Mouse (Mus musculus): ENCODE data around the gene Pdzd2. TPM values are rescaled to one million over a fixed set of nuclear protein-coding genes. Genes with fewer than 3 reads are reported as not detected.

Gene Pdzd2
- polyA plus RNA-seq, 2 experiments from 2014 or later = 0.08 to 0.63 TPM

DNA sequence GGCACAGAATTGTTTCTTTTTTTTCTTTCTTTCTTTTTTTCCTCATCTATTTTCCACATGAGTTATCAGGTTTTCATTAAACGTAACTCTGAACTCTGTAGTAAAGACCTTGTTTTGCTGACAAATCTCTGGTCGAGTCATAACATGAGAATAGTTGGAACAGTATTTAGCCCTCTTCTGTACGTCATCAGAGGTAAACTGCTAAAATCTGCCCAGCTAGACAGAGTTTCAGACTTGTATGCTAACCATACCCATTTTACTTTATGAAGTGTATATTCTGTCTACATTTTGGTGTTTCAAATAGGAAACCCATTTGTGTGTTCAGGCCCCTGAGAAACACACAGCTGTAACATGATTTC is 402.0 kb downstream of the Pdzd2 start:
- peak; percentile 59 for ATAC-seq

DNA sequence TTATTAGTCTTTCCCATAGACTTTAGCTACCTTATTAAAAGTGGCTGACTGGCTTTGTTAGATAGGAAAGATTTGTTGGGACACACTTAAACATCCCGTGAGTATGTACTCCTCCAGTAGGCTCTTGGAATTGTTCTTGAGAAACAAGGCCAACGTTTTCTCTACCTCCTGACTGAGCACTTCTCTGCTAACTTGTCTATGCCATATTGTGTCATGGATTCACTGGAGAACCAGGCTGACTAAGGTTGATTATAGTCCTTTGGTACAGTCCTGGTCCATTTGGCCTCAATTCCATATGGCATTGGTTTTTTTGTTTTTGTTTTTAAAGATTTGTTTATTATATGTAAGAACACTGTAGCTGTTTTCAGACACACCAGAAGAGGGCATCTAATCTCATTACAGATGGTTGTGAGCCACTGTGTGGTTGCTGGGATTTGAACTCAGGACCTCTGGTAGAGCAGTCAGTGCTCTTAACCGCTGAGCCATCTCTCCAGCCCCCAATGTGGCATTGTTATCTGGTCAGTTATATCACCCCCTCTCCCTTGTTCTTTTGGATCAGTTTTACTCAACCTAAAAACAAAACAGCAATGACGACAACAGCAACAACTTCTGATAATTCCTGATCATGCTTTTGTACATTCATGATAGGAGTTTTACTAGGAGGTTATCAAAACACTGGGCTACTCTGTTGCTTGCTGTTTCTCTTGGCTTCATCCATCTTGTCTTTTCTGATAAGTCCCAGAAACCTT is 402.5 kb downstream of the Pdzd2 start:
- ATAC-seq = no peak

DNA sequence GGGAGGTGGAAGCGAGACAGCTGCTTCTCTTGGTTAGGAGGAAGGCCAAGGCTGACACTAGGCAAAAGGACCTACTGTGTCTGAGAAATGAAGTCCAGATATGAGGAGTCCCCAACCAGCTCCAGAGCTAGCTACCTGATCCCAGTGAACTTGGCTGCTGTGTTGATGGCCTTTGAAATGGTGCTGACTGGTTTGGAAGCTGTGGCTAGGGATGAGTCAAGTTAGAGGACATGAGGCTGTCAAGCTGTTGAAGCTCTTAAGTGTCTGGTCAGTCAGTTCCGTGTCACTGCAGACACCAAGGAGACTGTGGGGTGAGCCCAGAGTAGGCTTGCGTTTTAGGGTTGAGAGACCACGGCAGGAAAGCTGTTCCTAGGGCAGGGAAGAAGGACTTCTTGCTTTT is 405.3 kb downstream of the Pdzd2 start:
- no peak for ATAC-seq

DNA sequence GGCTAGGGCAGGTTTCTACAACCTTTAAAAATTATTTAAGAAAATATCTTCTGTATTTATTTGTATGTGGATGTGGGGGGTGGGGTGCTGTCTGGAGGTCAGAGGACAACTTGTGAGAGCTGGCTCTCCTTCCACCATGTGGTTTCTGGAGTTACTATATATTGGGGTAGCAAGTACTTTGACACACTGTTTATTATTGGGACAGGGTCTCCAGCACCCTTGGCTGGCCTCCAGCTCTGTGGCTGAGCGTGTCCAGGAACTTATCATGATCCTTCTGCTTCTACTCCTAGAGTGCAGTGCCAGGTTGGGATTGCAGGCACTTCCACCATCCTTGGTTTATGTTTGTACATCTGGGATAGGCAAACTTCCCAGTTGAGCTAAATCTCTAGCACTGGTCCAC is 408.4 kb downstream of the Pdzd2 start:
- ATAC-seq = no peak

- no peak for ATAC-seq
Observed at GRCm38 (mm10) chr15:12330892-12331291, 408.8 kb downstream of the Pdzd2 start.

GRCm38 (mm10) chr15:12330389-12330788 is 409.3 kb downstream of the Pdzd2 start:
- no peak for ATAC-seq

GRCm38 (mm10) chr15:12324326-12324725 is 415.4 kb downstream of the Pdzd2 start:
- no peak for ATAC-seq

- ATAC-seq = peak; percentile 38
Observed at GRCm38 (mm10) chr15:12322676-12323402, 416.9 kb downstream of the Pdzd2 start.

DNA sequence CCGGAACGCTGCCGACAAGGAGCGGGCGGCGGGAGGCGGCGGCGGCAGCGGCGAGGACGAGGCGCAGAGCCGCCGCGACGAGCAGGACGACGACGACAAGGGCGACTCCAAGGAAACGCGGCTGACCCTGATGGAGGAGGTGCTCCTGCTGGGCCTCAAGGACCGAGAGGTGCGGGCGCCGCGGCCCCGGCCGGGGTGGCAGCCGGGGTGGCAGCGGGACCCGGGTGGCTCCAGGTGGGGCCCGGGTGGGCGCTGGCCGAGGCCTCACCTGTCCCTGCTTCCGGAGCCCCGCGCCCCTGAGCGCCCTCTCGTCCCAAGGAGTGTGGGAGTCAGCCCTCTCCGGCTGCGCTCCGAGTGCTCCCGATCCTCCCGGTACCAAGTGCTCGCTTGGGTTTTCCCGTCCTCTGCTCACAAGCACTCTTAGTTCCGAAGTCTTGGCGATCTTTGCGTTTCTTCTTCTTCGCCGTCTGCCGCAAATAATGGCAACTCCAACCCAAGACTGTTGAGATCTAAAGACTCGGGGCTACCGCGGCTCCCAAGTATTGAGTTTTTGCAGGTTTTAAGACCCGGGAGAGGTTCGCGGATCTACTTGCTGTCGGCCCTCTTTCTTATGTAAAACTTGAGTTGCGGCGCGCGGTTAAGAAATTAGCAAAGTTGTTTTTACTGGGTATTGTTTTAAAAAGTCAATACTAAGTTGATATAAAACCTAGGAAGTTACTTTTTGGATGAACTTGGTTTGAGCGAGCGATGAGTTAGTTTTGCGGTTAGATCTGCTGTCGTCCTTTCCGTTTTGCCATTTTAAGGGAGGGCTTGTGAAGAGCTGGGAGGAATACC is 417.7 kb downstream of the Pdzd2 start, which contains the start of gene 1810049J17Rik:
Gene 1810049J17Rik (minus strand): TSS at position 112 of the 834 bp plus-strand sequence.
- ATAC-seq = peak; percentile 38

- ATAC-seq = peak; percentile 76
Observed at GRCm38 (mm10) chr15:12321091-12321787, 418.5 kb downstream of the Pdzd2 start, which contains the start of gene Golph3. TSS of gene Golph3 (plus strand) at chr15:12321450.

DNA sequence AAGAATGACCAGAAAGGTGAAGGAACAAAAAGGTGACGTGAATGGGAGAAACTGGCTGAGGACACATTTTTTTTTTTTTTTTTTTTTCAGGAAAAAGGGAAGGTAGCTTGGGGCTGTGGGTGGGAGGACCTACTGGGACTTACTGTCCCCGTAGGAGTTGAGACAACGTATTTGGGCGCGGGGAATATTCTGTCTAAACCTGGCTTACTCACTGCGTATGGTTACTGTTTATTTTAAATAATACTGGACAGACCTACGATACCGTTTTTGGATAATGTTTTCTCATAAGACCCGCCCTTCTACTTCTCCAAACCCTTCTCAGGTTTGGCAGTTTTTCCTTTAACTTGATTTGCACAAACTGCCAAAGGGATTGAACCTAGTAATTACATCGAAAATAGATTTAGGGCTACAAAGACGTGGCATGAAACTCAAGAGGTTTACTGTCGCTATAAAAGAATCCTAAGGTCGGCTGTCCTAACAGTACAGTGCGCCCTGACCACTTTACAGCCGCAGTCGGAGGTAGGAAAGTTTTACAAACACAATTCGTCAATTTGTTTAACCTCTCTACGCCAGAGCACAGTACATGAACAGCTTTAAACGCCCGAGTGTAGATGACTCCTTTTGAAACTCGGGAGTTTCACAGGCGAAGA is 419.2 kb downstream of the Pdzd2 start:
- ATAC-seq = peak; percentile 40

GRCm38 (mm10) chr15:12319889-12320288 is 419.8 kb downstream of the Pdzd2 start:
- no peak for ATAC-seq

DNA sequence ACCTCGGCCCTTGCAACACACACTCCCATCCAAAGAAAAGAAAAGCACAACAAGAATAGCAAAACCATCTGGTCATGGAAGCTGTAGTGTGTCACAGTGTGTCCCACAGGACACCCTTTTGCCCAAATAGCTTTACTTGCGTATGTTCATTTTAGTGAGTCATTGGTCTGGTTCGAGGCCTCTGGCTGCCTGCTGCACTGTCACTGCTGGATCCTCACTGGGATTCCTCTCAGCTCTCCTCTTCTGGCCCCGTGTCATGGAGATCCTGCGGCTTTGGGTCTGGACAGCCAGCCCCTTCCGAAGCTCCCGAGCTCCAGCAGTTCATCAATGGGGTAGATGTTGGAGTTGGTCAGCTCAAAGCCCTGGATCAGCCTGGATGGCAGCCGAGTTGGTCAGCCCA is 421.3 kb downstream of the Pdzd2 start:
- no peak for ATAC-seq

DNA sequence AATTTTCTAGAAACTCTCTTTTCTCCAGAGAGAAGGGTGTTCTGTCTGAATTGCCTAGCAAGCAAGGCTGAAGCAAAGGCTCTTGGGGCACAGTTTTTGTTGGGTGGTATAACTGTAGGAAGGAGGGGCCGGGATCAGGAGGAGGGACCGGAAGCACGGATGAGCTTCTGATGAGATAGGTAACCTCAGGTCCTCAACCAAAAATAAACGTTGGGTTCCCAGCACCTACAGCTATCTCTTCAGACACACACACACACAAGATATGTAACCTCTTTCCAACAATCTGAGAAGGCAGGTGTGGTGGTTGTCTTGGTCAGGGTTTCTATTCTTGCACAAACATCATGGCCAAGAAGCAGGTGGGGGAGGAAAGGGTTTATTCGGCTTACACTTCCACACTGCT is 422.4 kb downstream of the Pdzd2 start:
- ATAC-seq = no peak

DNA sequence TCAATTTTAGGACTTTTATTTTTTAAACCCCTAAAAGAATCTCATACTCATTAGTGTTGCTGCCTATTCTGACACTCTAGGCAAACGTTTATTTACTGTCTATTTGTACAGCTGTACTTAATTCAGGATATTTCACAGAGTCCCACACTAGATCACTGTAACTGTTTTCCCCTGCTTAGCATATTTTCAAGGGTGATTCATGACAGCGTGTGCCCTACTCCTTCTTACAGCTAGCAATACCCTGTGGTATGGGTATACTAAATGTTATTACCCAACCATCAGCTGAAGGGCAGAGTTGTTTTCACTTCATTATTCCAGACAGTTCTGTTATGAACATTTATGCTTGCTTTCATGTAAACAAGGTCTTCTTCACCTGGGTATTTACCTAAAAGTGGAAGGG is 423.7 kb downstream of the Pdzd2 start:
- ATAC-seq = no peak

DNA sequence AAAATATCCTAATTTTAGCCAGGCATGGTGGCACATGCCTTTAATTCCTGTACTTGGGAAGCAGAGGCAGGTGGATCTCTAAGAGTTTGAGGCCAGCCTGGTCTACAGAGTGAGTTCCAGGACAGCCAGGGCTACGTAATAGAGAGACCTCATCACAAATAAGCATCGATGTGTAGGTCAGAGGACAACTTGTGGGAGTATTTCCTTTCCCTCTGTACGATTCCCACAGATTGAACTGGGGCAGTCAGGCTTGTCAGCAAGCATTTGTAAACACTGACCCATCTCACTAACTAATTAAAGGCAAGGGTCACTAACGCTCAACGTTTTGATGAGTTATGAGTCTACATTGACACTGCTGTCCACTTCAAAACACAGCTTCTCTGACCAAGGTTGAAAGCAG is 425.1 kb downstream of the Pdzd2 start:
- ATAC-seq = no peak

DNA sequence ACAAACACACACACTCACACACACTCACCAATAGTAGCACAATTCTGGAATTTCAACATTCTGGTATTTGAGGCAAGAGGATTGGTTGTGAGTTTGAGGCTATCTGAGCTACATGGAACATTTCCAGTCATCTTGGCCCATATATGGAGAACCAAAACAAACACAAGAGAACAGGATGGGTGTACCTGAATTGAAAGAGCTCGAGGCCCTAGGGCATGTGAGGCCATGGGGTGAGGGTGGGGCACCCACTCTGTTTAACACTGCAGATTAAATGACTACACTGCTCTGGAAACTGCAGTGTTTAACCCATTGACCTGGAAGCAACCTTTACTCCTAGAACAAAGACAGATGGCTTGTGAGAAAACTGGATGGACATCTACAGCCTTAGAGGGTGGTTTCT is 426.5 kb downstream of the Pdzd2 start:
- peak; percentile 76 for ATAC-seq

- no peak for ATAC-seq
Observed at GRCm38 (mm10) chr15:12311465-12311864, 428.3 kb downstream of the Pdzd2 start.

DNA sequence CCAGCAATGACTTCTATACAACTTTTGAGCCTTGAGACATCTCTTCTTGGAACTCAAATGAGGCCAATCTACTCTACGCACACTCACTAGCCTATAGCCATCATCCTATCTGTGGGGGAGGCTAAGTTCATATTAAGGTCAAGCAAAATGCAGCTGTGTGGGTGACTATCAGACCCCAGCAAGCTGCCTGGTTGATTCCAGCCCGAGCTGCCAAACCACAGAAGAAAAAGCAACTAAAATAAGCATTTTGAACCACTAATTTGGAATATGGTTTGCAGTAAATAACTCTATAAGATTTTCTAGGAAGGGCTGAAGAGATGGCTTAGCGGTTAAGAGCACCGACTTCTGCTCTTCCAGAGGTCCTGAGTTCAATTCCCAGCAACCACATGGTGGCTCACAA is 429.0 kb downstream of the Pdzd2 start:
- ATAC-seq = no peak
